Mouse (Mus musculus) intestine, embryonic 14.5 days (tissue): ENCODE measurements around the gene Igdcc4. TPM values are rescaled to one million over a fixed set of nuclear protein-coding genes. Genes with fewer than 3 reads are reported as not detected.
A peak's percentile ranks its signal among the peaks of the same experiment; 100 is the strongest.

Source experiments
- ATAC-seq: fragments of 200-750 bp; cut with Nextera tagmentation; replicated peaks from 2 replicates; pipeline ENCODE4 v1.8.0; 2017; ENCODE audit warnings: low read depth, moderate number of reproducible peaks, moderate TSS enrichment, moderate library complexity; ENCODE audit not compliant: low FRiP score, low TSS enrichment
- DNase-seq: peaks from one replicate; pipeline ENCODE4 v3.0.0-alpha.2; 2018; ENCODE audit warnings: low spot score
- H3K27ac ChIP-seq: fragments of 300-500 bp; sonication (generic); 2 replicates; pipeline ENCODE4 v1.5.1; 2014; ENCODE audit warnings: low read depth, mild to moderate bottlenecking, control low read depth
- H3K27me3 ChIP-seq: fragments of 300-500 bp; sonication (generic); replicated peaks from 2 replicates; pipeline ENCODE4 v1.6.1; 2014; ENCODE audit warnings: low read length, control low read depth; ENCODE audit not compliant: control insufficient read depth, insufficient read depth
- H3K36me3 ChIP-seq: fragments of 300-500 bp; sonication (generic); 2 replicates; pipeline ENCODE4 v1.6.1; 2014; ENCODE audit warnings: low read length, control low read depth; ENCODE audit not compliant: control insufficient read depth, insufficient read depth
- H3K4me1 ChIP-seq: fragments of 300-500 bp; sonication (generic); replicated peaks from 2 replicates; pipeline ENCODE4 v1.6.1; 2014; ENCODE audit warnings: low read length, control low read depth, mixed read lengths; ENCODE audit not compliant: control insufficient read depth, insufficient read depth
- H3K4me2 ChIP-seq: fragments of 300-500 bp; sonication (generic); 2 replicates; pipeline ENCODE4 v1.6.1; 2014; ENCODE audit warnings: low read length
- H3K4me3 ChIP-seq: fragments of 300-500 bp; sonication (generic); 2 replicates; pipeline ENCODE4 v1.5.1; 2014; ENCODE audit warnings: low read depth, low read length, control low read depth, mixed read lengths
- H3K9ac ChIP-seq: fragments of 300-500 bp; sonication (generic); 2 replicates; pipeline ENCODE4 v1.6.1; 2014; ENCODE audit warnings: mild to moderate bottlenecking, low read length
- H3K9me3 ChIP-seq: fragments of 300-500 bp; sonication (generic); 2 replicates; pipeline ENCODE4 v1.6.1; 2016; ENCODE audit warnings: low read length, control low read depth; ENCODE audit not compliant: control insufficient read depth
- WGBS: fragments of 180-500 bp; shearing (Covaris S2); extraction: QIAGEN DNeasy Blood & Tissue Kit; methylation state at CpG from one replicate; pipeline ENCODE4 v1.1.7; 2014; 5-methylcytosine and 5-hydroxymethylcytosine counted together
- polyA plus RNA-seq: library from polyadenylated mRNA; unstranded; fragments of >200 nt; fragmentation: Nextera tagmentation; extraction: Ambion mirVana; gene quantifications from 2 replicates; pipeline ENCODE4 v1.2.1, GENCODE M21; 2014

The Igdcc4 gene
- polyA plus RNA-seq, 1 experiment from 2014 or later, result 39.6 TPM

DNA sequence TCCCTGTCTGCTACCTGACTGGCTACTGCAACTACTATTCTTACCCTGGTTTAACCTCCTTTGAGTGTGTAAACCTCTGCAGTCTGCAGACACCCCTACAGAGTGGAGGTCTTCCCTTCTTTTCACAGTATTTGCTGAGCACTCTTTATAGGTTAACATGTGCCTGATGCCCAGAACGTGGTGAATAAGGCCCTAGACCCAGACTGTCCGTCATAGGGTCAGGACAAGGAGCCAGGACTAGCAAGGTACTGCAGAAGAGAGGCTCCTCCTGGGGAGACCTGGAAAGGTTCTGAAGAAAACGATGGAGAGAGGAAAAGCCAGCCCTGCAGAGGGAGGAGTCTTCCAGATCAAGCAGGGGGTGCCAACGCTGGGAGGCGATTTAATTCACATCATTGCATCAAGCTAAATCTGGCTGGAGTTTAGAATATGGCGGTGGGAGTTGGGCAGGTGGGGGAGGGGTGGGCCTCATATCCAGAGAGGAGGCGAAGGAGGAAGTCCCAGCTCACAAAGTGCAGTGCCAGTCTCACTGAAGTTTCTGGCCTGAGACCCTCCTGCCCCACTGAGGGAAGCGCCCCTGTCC lies 2.0 kb downstream of the Igdcc4 start:
- Histone ChIP-seq H3K4me1 (peaks cover 41% of the 10 kb centered on the region), H3K4me3 (peak overlapping the region; percentile 84), H3K27ac (peak overlapping the region; percentile 93; the same call in 1 of the 2 replicates), H3K27me3 (no peaks in the 10 kb centered on the region), H3K9me3 (peaks cover 6% of the 10 kb centered on the region), H3K36me3 (no peaks in the 10 kb centered on the region), H3K9ac (peak overlapping the region; percentile 90), H3K4me2 (peak overlapping the region; percentile 85)
- whole genome bisulfite sequencing, result 28% methylated on average over 8 of the region's 8 CpGs
- ATAC-seq, result no peak
- no peak for DNase-seq

DNA sequence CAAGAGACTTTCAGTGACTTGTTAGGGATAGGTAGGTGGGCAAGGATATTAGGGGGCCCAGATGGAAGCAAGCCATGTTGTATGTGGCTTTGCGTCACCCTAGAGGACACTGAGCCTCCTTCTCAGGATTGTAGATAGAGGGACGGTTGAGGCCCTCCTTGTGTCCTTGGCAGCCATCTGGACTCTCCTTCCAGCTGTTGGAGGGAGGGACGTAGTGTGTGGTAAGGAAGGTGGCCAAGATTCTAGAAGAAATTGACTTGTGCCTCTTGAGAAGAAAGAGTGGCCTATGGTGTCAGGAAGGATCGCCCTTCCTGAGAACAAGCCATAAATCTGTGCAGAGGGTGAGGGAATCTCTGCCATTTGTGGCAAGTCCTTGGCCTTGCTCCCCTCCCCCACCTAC lies 5.5 kb downstream of the Igdcc4 start:
- no peak for DNase-seq
- Histone ChIP-seq H3K4me2 (no peak overlapping the region), H3K9me3 (no peaks in the 10 kb centered on the region), H3K4me1 (peaks cover 58% of the 10 kb centered on the region), H3K27ac (peak overlapping the region; percentile 18), H3K36me3 (peaks cover 6% of the 10 kb centered on the region; the same call in 1 of the 2 replicates), H3K27me3 (no peaks in the 10 kb centered on the region), H3K9ac (no peak overlapping the region), H3K4me3 (no peak overlapping the region)
- ATAC-seq, result no peak
- 75% methylated on average over 4 of the region's 4 CpGs for WGBS

DNA sequence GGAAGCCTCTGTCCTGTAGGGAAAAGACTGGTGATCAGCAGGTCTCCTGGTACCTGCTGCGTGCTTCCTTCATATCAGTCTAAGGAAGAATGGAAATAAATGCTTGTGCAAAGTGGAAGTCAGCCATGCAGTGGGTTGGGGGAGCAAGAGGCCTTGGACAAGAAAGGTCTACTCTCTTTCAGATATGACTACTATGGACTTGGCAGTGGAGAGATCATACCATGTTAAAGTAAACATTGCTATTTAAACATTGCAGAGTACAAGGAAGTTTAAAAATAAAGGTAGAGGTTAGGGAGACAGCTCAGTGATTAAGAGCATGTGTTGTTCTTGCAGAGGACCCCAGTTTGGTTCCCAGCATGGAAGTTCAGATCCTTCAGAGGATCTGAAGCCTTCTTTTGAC lies 6.6 kb downstream of the Igdcc4 start:
- Histone ChIP-seq H3K9ac (no peak overlapping the region), H3K4me3 (no peak overlapping the region), H3K4me2 (no peak overlapping the region), H3K27me3 (no peaks in the 10 kb centered on the region), H3K36me3 (peaks cover 9% of the 10 kb centered on the region; the same call in 1 of the 2 replicates), H3K27ac (no peak overlapping the region), H3K9me3 (no peaks in the 10 kb centered on the region), H3K4me1 (peaks cover 56% of the 10 kb centered on the region)
- no peak; the same call in 1 of the 2 replicates for ATAC-seq
- 68% methylated on average over 1 of the region's 1 CpGs for WGBS
- no peak for DNase-seq

DNA sequence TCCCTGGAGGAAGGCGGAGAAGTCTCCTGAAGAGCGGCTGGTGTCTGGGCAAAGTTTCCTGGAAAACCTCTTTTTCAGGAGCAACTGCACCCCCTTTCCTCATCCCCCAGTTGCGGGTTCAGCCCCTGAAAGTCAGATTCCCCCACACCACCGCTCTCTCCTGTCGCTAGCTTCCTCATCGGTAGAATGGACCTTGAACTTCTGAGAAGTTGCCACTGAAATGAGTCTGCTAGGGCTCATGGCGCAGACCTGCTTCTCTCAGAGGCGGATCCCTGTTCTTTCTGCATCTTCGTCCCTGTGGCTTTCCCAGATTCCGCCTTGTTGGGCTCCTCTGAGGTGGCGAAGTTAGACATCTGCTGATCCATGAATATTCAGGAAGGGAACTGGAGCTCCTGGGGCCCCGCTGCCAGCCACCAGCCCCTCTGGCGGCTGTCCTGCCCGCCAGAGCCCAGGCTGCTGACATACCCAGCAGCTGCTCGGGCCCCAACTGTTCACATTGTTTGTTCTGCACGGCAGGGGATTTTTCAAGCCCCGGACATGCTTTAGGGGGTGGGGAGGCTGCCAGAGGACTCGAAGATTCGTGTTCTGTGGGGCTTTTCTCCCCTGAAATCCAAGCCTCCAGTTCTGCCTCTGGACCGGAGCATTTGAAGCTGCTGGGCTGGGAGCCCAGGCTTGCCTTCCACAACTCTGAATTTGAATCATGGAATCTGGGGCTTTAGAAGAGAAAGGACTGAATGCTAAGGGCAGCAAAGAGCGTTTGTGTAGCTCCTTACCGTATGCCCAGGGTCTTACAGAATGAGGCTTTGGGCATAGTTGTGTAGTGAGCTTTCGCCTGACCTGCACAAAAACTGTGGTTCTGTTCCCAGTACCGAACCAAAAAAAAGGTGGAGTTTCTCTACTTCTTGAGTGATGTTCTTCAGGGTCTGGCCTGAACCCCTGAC lies 8.1 kb downstream of the Igdcc4 start:
- Histone ChIP-seq H3K36me3 (peaks cover 22% of the 10 kb centered on the region), H3K27me3 (no peaks in the 10 kb centered on the region), H3K9ac (peak overlapping the region; percentile 27), H3K4me1 (peaks cover 41% of the 10 kb centered on the region), H3K27ac (peak overlapping the region; percentile 79), H3K4me2 (peak overlapping the region; percentile 38), H3K9me3 (no peaks in the 10 kb centered on the region), H3K4me3 (no peak overlapping the region)
- DNase-seq, result peak; percentile 75
- 16% methylated on average over 24 of the region's 24 CpGs for WGBS
- peak; percentile 62; the same call in 1 of the 2 replicates for ATAC-seq

DNA sequence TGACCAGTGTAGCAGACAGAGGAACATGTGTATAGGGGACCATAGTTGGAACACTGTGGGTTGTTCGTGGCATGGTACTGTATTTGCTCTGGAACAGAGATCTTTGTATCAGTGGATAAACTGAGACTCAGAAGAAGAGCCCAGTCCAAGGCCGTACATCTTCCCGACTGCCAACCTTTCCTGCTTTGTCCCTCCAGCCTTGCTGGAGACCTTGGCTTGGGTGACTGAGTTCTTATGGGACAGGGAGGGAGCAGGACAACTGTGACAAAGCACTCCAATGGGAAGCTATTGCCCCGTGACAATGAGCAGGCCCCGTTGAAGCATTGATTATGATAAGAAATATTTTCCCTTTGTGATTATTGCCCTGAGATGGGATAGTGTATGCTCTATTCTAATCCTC lies 10.4 kb downstream of the Igdcc4 start:
- ATAC-seq, result no peak
- Histone ChIP-seq H3K27me3 (no peaks in the 10 kb centered on the region), H3K9ac (no peak overlapping the region), H3K36me3 (peaks cover 39% of the 10 kb centered on the region), H3K4me2 (no peak overlapping the region), H3K9me3 (no peaks in the 10 kb centered on the region), H3K4me1 (peaks cover 31% of the 10 kb centered on the region), H3K4me3 (no peak overlapping the region), H3K27ac (no peak overlapping the region)
- DNase-seq, result no peak
- WGBS, result 90% methylated on average over 5 of the region's 5 CpGs

DNA sequence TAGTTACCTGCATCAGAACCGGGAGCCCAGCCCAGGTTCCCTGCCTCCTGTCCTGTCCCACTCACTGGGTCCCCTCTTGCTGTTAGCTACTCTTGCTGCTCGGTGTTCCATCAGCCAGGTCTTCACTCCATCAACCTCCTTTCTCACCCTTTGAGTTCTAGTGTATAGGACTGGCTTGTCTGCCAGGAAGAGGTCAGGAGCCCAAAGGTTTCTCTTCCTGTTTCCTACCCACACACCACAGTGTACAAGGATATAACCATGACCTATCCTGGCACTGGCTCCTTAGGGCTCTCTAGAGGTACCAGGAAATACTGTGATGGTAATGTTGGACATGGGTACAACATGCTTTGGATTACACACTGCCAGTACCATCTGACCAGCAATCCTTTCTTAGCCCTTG lies 12.4 kb downstream of the Igdcc4 start:
- peaks cover 58% of the 10 kb centered on the region for H3K36me3 ChIP-seq
- H3K27me3 ChIP-seq, result no peaks in the 10 kb centered on the region
- no peak overlapping the region for H3K4me3 ChIP-seq
- H3K4me2 ChIP-seq, result no peak overlapping the region
- no peak overlapping the region for H3K27ac ChIP-seq
- ATAC-seq, result no peak
- peaks cover 13% of the 10 kb centered on the region; the same call in 1 of the 2 replicates for H3K4me1 ChIP-seq
- 77% methylated on average over 2 of the region's 2 CpGs for WGBS
- no peak overlapping the region for H3K9ac ChIP-seq
- H3K9me3 ChIP-seq, result no peaks in the 10 kb centered on the region
- no peak for DNase-seq

DNA sequence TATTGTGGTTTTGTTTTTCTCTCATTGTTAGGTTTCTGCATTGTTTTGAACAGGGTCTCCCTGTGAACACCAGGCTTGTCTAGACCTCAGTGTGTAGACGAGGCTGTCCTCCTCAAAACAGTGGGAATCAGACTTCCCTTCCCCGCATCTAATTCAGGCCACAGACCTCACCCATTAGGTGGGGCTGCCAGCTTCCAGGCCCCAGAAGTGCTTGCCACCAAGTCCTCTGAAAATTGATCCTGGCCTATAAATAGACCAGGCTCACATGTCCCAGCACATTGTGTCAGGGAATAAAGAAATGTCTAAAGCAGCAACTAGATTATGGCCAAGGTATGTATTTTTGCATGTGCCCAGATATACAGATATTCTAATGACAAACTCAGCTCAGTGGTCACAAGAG lies 14.6 kb downstream of the Igdcc4 start:
- H3K9ac ChIP-seq, result no peak overlapping the region
- H3K27ac ChIP-seq, result no peak overlapping the region
- ATAC-seq, result no peak
- H3K27me3 ChIP-seq, result no peaks in the 10 kb centered on the region
- no peaks in the 10 kb centered on the region for H3K9me3 ChIP-seq
- no peak overlapping the region for H3K4me3 ChIP-seq
- 82% methylated on average over 2 of the region's 2 CpGs for WGBS
- peaks cover 66% of the 10 kb centered on the region for H3K36me3 ChIP-seq
- no peak overlapping the region for H3K4me2 ChIP-seq
- H3K4me1 ChIP-seq, result no peaks in the 10 kb centered on the region
- DNase-seq, result no peak

DNA sequence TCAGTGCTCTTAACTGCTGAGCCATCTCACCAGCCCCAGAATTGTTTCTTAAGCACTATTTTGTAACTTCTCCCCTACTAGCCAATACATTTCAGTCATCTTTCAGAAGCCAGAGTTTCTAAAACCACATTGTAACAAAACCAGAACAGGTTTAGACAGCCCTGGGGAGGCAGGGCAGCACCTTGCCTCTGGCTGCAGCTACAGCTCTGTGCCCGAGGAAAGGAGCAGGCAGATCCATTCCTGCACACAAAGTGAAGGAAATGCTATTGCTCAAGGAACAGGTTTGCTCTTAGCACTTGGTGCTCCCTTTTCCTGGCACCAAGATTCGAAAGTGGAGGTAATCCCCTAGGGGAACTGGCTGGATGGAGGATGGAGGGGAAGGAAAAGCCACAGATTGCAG lies 16.2 kb downstream of the Igdcc4 start:
- Histone ChIP-seq H3K36me3 (peaks cover 61% of the 10 kb centered on the region), H3K9me3 (no peaks in the 10 kb centered on the region), H3K27ac (no peak overlapping the region), H3K27me3 (no peaks in the 10 kb centered on the region), H3K4me1 (no peaks in the 10 kb centered on the region), H3K4me2 (no peak overlapping the region), H3K4me3 (no peak overlapping the region), H3K9ac (no peak overlapping the region)
- no peak for ATAC-seq
- WGBS, result 71% methylated on average over 2 of the region's 2 CpGs
- no peak for DNase-seq
